ENCODE assay signal across 15 mouse cellular contexts in genomic region chr1:72592350-72592749, GRCm38 (mm10). TPM values are rescaled to one million over a fixed set of nuclear protein-coding genes. Genes with fewer than 3 reads are reported as not detected.
"Had no signal": no experiment of that assay in that cellular context is flagged by ENCODE, and none has a peak within 500 bp of the region (broad histone marks: within the 10 kb centered on the region; RNA-seq: fewer than 3 reads in every experiment).

No protein-coding gene starts in this region.

- ATAC-seq: liver, postnatal 0 days had no signal

- H3K9ac ChIP-seq: limb, embryonic 12.5 days; liver, embryonic 13.5 days; liver, postnatal 0 days; lung, embryonic 15.5 days; midbrain, embryonic 13.5 days; neural tube, embryonic 15.5 days had no signal

- H3K4me3 ChIP-seq: layer of hippocampus, adult 2 months; limb, embryonic 12.5 days; liver, embryonic 13.5 days; lung, embryonic 15.5 days; midbrain, embryonic 13.5 days; neural tube, embryonic 15.5 days had no signal

- DNase-seq: kidney, postnatal 4 days; liver; liver, embryonic 13.5 days; liver, postnatal 0 days; lung, postnatal 36 days; right cerebral cortex, adult 18-20 months; right cerebral cortex, postnatal 25 days; thymus, adult 18-20 months; thymus, postnatal 14 days had no signal

- H3K9me3 ChIP-seq: limb, embryonic 12.5 days; liver, embryonic 13.5 days; lung, embryonic 15.5 days; midbrain, embryonic 13.5 days; neural tube, embryonic 15.5 days had no signal

- H3K27me3 ChIP-seq: limb, embryonic 12.5 days; liver, embryonic 13.5 days; lung, embryonic 15.5 days; midbrain, embryonic 13.5 days; neural tube, embryonic 15.5 days had no signal

- H3K4me2 ChIP-seq: limb, embryonic 12.5 days; liver, embryonic 13.5 days; lung, embryonic 15.5 days; midbrain, embryonic 13.5 days; neural tube, embryonic 15.5 days had no signal

- H3K27ac ChIP-seq: limb, embryonic 12.5 days; liver, embryonic 13.5 days; neural tube, embryonic 15.5 days had no signal

- H3K4me1 ChIP-seq: limb, embryonic 12.5 days; liver, embryonic 13.5 days; neural tube, embryonic 15.5 days had no signal

RNA-seq across cellular contexts. Expression of gene March4, which starts 55.6 kb away (rescaled TPM):
- polyA plus RNA-seq: kidney, postnatal 0 days; limb, embryonic 12.5 days; liver, embryonic 13.5 days; liver, postnatal 0 days had no signal
